Mouse (Mus musculus) CD4-positive helper T cell, adult 2 months (primary cell): ENCODE results near the gene Cdc37l1.

ENCODE experiments used
- DNase-seq: peaks from one replicate; pipeline ENCODE4 v3.0.0-alpha.2; 2012; ENCODE audit warnings: low read depth, missing footprints, low spot score

Gene Cdc37l1

DNA sequence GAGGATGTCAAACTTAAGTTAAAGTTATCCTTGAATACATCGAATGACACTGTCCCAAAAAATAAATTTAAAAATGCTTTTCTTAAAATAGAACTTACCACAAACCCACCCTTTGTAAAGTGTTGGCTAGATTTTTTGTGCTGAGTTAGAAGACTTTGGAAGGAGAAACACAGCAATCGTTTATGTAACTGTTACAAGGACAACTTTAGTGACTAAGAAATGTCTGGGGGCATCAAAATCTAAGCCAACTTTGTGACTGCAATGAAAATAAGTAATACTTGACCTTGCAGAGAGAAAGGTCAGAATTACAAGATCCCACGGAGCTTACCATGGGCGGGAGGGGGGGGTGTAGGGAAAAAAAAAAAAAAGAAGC, 56.8 kb downstream of the Cdc37l1 start:
- DNase-seq, result no peak

DNA sequence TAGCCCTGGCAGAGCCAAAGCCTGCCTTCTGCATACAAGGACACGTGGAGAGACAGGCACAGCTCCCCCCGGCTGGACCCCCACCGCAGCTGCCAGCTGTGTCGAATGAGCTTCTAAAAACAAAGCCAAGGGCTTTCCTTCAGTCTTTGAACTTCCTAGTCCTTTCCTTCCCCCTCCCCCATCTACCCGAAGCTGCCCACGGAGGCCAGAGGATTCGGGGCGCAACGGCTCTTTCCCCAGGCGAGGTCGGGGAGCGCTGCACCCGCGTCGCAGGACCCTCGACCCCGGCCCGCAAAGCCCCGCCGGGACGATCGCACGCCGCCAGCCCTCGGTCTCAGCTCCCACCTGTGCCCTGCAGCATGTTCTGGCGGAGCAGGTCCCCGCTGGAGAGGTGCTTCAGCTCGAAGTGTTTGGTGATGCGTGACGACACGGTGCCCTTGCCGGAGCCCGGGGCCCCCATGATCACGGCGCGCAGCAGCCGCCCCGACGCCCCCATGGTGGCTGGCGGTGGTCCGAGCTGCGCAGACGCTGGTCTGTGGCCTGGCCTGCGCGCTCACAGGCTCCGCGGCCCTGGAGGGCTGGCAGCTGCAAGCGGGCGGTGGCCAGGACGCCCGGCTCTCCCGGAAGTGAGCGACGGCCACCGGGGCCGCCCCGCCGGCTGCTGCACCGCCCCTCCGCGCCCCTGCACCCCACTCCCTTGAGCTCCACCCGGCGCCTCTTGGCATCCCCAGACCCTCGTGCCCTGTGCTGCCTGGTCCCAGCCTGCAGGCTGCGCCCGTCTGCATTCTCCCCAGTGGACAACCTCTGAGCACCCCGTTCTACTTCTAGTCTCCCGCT, 57.4 kb downstream of the Cdc37l1 start, which contains the start of gene Ak3:
Ak3 (minus strand) TSS at position 628 of the 837 bp plus-strand sequence.
- DNase-seq, result peak; percentile 74

DNA sequence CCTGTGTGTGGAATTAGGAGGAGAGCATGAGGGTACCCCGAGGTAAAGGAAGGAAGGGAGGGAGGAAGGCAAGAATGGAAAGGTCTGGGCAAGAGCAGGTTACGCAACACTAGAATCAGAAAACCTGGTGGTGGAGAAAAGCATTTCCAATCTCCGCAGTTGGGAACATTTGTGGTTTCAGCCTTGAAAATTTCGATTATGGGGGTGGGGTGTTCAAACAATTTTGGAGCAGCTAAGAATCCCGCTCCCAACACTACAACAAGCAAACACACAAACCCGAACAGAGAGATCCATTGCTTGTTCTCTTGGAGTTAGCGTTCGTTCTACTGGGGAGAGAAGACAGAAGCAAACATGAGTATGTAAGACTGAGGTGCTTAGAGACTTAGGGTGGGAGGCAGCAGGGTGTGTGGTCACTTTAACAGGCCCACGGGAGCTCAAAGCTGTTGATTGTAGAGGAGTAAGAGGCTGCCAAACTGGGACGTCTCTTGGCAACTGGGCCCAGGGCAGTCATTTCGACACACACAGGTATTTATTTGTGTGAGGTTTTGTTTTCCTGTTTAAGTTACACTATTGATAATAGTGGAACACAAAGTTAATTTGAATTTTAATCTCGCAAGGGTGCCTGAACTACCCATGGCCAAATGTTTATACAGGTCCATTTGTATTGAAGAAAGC, 59.4 kb downstream of the Cdc37l1 start:
- DNase-seq, result no peak

DNA sequence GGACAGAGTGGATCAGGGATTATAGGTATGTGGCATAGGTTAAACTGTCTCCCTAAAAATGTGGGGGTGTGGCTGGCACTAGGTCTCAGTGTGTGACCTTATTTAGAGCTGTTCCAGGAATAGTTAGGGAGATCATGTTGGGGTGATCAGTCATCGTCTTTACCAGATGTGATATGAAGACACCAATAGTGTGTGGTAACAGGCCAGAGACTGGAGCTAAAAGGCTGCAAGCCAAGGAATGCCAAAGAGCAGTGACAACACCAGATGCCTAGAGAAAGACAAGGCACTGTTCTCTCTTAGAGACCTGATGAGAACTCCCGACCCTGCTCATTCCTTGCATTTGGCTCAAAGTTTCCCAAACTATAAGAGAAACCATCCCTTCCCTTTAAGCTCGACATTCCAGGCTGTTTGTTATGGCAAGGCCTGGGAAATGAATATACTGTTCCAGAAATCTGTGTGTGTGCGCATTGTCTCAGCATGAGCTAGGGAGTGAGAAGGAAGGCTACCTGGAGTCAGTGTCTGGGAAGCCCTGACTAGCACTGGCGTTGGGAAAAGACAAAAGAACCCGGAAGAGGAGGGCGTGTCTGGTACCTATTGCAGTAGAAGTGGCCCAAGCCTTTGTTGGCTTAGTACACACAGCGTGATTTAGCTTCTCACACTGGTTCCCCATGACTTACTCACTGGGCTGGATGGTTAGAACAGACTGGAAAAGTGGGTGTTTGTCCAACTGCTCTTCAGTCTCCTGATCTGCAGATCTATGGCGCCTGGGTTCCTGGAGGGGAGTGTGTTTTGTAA, 60.2 kb downstream of the Cdc37l1 start:
- DNase-seq, result no peak

DNA sequence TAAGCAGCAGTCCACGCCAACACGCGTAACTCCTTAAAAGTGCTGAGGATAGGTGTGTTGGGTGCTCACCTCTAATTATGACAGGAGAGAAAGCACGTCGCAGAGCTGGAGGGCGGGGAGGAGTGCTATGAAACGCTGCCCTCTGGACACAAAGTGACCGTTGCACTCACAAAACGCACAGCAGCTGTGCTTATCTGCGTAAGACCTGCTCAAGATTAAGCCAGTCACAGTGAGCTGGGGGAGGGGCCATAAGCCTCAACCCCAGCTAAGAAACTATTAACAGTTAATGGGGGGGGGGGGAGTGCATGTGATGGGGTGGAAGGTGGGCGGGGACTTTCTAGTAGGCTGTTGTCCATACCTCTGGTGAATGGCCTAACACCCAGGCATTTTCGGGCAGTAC, 62.6 kb downstream of the Cdc37l1 start:
- DNase-seq, result no peak

DNA sequence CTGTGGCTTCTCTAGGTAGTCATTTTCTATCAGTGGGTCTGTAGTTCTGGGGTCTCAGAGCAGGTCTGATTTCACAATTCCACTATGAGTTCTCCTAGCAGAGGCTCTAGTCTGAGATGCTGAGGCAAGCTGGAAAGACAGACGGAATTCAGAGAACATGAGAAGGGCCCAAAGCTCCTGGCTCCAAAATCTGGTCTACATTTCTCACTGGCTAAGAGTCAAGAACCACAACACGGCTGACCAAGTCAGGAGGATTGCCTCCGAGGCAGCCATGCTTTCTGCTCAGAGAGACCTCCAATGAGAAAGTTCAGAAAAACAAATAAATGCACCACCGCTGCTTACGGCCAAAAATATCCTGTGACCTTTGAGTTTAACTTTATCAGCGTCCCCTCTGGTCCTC, 64.4 kb downstream of the Cdc37l1 start:
- DNase-seq, result no peak

DNA sequence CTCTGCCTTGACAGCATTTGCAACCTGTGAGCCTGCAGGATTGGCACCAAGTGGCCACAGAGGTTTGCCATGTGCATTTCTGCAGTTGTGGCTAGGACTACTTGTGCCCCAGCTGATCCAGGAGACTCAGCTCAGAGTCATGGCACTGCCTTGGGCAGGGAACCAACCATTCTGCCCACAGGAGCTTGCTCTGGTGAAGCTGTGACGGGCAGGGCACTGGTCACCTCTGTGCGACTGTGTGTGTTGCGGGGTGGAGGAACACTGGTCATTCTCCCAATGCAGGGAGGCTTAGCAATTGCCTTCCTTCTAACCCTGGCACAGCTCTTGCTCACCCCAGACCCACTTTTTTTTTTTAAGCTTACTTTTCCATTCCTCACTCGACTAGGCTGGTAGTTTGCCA, 65.3 kb downstream of the Cdc37l1 start:
- DNase-seq, result no peak

DNA sequence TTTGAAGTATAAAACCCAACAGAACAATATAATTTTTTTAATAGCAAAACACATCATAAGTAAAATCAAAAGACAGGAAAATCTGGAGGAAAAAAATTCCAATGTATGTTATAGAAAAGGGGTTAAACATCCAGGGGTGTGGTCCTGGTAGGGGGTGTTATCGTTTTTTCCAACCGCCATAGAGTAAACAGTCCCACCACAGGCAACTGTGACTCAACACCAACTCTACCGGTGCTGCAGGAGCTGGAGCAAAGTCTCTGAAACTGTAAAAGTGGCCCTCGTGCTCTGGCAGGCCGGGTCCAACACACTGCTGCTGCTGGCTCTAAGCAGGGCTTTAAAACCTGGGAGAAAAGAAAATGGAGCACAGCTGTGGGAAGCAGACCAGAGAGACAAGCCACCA, 68.6 kb downstream of the Cdc37l1 start:
- no peak for DNase-seq

DNA sequence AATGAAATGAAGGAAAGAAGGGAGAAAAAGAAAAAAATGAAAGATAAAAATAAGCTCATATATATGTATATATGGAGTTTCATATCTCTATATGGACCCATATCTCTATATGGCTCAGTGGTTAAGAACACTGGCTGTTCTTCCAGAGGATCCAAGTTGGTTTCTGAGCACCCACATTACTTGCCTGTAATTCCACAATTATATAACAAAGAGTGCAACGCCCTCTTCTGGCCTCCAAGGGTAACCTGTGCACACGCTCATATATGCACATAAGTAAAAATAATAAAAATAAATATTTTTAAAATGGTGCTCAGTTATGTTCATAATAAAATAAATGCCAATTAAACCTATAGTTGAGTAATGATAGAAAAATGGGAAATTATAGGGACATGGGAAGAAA, 69.5 kb downstream of the Cdc37l1 start:
- peak; percentile 22 for DNase-seq

DNA sequence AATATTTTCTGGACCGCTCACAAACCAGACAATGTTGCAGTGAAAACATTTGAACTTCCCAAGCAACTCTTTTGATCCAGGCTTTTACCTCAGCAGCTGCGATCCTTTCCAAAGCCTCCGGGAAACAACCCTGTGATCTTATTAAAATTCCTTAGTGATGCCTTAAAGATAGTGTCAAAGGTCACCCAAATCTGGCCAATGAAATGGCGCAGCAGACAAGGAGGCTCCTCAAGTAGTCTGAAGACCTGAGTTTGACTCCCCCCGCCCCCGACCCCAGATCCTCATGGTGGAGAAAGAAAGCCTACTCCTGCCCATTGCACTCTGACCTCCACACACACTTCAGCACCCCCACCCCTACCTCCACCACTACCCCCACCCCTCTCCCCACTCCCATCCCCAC, 70.1 kb downstream of the Cdc37l1 start:
- no peak for DNase-seq

DNA sequence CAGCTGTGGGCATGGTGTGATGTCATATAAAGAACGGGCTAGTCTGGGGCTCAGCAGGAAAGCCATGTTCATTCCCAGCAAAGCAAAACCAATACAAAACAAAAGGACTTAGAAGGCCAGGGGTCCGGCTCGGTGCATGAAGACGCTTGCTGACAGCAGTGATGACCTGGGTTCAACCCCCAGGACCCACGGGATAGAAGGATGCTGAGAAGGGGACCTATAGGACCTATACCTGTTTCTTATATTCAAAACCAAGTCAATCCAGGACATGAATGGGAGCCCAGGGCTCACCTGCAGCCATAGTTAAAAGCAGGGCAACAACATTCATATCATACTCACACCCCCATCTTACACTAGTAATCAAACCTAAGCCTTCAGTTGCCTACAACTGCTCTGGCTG, 72.9 kb downstream of the Cdc37l1 start:
- DNase-seq, result no peak

DNA sequence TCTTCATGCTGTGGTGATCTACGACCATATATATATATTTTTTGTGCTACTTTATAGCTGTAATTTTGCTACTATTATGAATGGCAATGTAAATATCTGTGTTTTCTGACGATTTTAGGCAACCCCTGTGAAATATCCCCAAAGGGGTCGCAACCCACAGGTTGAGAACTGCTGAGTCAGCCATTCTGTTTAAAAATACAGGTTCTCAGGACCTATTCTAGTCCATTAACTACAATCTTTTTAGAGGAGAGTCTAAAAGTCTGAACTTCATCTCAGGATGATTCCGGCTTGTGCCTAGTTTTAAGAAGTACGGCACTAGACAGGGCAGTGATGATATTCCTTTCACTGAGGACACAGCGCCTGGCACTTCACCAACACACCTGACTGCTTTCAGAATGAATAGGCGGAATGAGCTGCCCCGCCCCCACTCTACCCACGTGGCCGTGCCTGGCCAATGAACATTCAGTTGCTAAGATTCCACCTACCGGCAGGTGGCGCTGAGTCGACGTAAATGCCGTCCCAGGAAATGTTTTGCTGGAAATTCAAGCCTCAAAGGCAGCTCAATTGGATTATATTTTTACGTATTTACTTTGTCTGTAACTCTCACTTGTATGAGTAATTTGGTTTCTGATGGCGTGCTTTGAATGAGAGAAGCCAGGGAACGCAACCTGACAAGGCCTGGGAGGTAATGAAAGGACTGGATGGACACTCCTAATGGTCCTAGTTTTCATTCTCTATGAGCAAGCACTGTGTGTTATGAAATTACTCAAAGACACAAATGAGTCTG, 73.6 kb downstream of the Cdc37l1 start:
- peak; percentile 94 for DNase-seq

DNA sequence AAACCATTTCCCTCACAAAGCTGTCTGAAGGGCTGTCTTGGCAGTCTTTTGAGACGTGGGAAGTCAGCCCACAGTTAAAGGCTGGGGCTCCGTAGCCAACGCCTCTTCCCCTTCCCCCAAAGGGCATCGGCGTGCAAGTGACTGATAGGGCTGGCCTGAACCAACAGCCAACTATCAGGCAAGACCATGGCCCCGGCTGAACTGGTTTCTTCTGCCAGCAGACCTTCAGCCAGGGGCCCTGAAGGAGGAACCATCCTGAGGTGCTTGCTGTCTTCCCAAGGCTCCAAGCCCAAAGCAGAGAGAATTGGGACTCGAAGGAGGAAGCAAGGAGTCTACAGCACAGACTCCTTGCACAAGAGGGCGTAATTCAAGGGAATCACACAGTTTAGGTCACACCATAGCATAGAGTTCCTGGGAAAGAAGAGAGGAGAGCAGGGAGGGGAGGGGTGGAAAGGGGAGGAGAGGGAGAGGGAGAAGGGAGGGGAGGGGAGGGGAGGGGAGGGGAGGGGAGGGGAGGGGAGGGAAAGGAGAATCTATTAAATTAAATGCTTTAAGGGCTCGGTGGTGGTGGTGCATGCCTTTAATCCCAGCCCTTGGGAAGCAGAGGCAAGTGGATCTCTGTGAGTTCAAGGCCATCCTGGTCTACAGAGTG, 74.4 kb downstream of the Cdc37l1 start:
- DNase-seq, result peak; percentile 57

DNA sequence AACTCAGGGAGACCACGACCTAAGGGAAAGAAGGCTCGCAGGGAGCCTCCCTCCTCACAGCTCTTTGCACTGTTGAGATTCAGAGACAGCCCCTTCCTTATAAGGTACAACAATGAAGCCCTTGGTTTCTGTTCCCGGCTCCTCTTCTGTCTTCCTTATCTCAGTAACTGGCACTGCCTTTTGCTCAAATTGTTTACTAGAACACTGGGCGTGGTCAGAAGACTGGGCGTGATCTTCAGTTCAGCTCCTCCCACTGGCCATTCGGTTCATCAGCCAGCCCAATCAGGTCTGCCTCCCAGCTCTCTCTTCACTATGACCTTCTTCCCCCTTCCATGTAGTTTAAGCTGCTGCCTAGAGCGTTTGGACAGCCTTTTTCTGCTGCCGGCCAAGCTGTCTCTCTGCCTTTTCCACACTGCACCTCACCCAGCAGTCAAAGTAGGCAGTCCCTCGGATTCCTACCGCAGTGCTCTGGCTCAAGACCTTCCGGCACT, 76.9 kb downstream of the Cdc37l1 start:
- peak; percentile 84 for DNase-seq

DNA sequence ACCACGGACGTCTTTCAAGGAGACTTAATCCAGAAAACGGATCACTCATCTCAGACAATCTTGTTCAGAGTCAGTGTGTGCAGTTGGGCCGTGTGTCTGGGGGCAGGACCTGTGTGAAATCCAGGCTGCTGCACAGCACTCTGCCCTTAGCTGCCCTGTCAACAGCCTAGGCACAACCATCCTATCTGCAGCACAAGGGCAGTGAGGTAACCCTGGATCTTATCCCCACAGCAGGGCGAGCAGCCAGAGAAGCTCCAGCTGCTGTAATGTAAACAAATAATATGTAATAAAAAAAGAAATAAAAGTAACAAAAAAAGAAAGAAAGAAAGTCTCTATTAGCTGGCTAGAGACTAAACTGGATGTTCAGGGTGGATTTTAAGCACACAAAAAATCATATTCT, 79.0 kb downstream of the Cdc37l1 start:
- no peak for DNase-seq

DNA sequence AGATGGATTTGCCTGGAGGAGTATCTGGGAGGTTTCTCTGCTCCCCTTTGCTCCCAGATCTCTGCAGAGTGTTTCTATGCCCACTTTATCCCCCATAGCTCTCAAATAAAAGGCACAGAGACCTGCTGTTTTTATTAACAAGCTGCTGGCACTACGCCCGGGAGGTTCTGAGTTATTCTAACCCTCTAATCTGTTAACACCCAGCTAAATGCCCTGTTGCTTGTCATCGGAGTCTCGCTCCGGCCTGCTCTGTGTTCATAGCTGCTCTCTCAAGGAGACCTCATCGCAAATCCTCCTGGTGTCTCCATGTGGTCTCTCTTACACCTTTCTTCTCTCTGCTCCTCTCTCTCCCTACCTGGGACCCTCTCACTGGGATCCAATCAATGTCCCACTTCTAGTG, 84.7 kb downstream of the Cdc37l1 start:
- no peak for DNase-seq
